Mouse (Mus musculus): ENCODE measurements at regions not wholly inside any gene's neighbourhood (a gene's known extent, or its start where the extent isn't known, plus 50 kb on each side); places are given as distances from the start of the nearest gene placed in this dataset.
A peak's percentile ranks its signal among the peaks of the same experiment; 100 is the strongest.

DNA sequence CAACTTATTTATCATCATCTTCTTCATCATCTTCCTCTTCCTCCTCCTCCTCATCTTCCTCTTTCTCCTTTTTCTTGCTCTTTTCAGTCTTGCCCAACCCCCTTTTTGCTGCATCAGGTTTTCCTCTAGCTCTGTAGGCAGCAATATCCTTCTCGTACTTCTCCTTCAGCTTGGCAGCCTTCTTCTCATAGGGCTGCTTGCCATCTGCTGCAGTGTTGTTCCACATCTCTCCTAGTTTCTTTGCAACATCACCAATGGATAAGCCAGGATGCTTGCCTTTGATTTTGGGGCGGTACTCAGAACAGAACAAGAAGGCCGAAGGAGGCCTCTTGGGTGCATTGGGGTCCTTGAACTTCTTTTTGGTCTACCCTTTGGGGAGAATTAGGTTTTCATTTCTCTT is 98.7 kb upstream of the Lin7c start:
- DNase-seq (ENCODE audit: low spot score) = peak; percentile 21

- DNase-seq (ENCODE audit: low spot score) = no peak
Observed at GRCm38 (mm10) chr2:109816993-109817392, 73.7 kb upstream of the Lin7c start.

GRCm38 (mm10) chr2:109820357-109820756 is 70.3 kb upstream of the Lin7c start:
- DNase-seq (ENCODE audit: low spot score) = no peak

DNA sequence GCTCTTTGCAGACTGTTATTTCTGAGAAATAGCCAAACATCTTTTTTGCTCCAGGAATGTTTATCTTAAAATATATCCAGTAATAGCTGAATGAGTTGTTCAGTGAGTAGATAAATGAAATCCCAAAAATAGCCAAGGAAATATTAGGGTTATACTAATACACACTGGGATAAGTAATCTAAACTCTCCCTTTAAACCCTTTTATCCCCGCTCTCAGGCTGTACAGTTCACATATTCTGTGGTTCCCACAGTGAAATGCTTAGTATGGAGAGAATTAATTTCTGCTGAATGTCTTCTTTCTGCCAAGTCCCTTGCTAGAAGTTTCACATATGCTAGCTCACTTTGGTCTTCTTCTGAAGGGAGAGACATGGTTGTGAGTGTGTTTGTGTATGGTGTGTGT is 69.8 kb upstream of the Lin7c start:
- no peak for DNase-seq (ENCODE audit: low spot score)

GRCm38 (mm10) chr2:109822993-109823830 is 67.4 kb upstream of the Lin7c start:
- no peak for DNase-seq (ENCODE audit: low spot score)

GRCm38 (mm10) chr2:109840258-109840657 is 50.4 kb upstream of the Lin7c start:
- no peak for DNase-seq (ENCODE audit: low spot score)

Data from layer of hippocampus, adult 11-12 months (tissue).